Mouse (Mus musculus): ENCODE measurements around the gene Bola2. TPM values are rescaled to one million over a fixed set of nuclear protein-coding genes. Genes with fewer than 3 reads are reported as not detected.
A peak's percentile ranks its signal among the peaks of the same experiment; 100 is the strongest.
"Not testable (repeated sequence)": the region's sequence is repeated elsewhere in the genome, so short reads cannot be mapped to it uniquely, and the experiment has no call there.

The Bola2 gene
- total RNA-seq, 2 experiments from 2014 or later, result 43.0 to 49.7 TPM

DNA sequence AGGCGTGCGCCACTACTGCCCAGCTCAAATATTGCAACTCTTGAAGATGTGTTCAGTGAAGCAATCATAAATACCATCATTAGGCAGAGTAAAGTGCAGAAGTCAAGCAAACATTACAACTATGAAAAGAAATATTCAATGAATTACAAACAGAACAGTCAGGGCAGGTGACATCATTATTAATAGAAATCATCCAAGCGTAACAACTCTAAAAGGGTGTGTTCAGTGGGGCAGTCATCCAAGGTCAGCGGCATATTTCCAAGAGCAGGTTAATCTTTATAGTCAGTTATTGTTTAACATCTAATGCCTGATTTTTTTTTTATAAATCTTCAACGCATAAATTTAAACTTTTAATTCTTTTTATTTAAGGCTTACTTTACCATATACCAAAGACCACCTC lies 14.0 kb upstream of the Bola2 start:
- intact Hi-C loops (cut with DNase I), result no loop called here
- no peak for DNase-seq (ENCODE audit: low spot score)

- intact Hi-C loops (cut with DNase I); DNase-seq (ENCODE audit: low spot score): not testable (repeated sequence)
These were observed 7.0 kb upstream of the Bola2 start for GRCm38 (mm10) chr7:126688156-126688555.

- DNase-seq (ENCODE audit: low spot score), result no peak
- intact Hi-C loops (cut with DNase I), result no loop called here
These were observed 6.2 kb upstream of the Bola2 start for GRCm38 (mm10) chr7:126689021-126689420.

DNA sequence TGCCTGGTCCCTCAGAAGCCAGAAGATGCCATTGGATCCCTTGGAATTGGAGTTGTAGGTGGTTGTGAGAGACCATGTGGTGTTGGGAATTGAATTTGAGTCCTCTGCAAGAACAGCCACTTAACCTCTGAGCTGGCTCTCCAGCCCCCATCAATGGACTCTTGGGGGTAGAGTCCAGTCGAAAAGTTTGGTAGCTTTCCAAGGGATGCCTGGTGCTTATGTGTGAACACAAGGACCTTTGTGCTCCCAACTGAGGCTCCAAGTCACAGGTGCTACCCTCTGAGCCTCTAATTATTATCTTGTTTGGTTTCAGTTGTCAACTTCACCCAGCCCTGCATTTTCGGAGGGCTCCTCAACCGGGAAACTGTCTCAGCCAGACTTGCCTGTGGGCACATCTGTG lies 4.5 kb upstream of the Bola2 start:
- no peak for DNase-seq (ENCODE audit: low spot score)
- intact Hi-C loops (cut with DNase I), result no loop called here

DNA sequence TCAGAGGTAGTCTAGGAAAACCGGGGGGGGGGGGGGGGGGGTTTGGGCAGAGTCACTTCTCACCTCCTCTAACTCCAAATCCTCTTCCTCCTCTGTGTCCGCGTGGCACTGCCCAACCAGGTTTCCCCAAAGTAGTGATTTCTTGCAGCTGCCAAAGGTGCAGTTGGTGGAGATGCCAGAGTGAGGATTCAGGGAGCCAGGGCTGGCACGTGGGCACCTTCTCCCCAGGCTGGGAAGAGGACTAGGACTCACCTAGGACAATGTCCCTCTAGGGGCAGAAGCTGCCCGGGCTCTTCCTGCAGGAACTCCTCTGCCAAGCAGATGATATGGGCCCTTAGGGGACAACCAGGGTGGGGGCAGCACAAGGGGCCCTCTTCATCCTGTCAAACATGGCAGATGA lies 3.5 kb upstream of the Bola2 start:
- no peak for DNase-seq (ENCODE audit: low spot score)
- intact Hi-C loops (cut with DNase I), result loop anchor here (2.0 kb wide), 1 partner anchor 15 kb away; the partner anchor contains the start of gene Sult1a1

DNA sequence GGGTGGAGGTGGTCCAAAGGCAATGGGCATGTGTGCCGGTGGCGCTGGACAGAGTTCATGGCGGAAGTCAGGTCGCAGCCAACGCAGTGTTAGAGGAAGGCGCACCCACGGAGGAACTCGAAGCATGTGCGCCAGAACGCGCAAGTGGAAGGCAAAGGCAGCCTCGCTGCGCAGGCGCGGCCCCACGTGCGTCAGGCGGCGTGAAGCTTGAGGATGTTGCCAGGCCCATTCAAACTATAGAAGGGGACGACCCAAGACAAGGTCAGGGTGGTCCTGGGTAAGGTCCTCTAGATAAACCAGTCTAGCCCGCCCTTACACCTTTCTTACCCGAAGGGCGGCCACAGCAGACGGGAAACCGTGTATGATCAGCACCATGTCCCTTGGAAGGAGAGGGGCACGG lies 2.8 kb upstream of the Bola2 start:
- intact Hi-C loops (cut with DNase I), result loop anchor here (2.0 kb wide), 1 partner anchor 16 kb away; the partner anchor contains the start of gene Sult1a1

DNA sequence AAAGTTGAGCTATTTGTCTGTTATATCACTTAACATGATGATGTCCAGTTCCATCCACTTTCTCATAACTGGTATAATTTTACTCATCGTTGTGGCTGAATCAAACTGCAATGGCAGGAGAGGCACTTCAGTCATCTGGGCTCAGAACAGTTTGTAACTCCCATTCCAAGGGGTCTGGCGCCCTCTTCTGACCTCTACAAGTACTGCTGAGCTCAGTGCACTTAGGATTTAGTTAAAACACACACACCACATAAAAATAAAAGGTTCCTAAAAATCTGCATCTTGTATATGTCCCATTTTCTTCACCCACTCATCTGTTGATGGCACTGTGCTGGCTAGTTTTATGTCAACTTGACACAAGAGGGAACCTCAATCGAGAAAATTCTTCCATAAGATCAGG lies 1.9 kb upstream of the Bola2 start:
- intact Hi-C loops (cut with DNase I), result loop anchor here (1.0 to 2.0 kb wide), 2 partner anchors 16 to 50 kb away; partner anchors contain the start of gene Sult1a1

More for the DNA sequence above, 2.8 kb upstream of the Bola2 start:
- DNase-seq (ENCODE audit: low spot score), result no peak

GRCm38 (mm10) chr7:126693781-126694180 lies 1.4 kb upstream of the Bola2 start:
- no peak for DNase-seq (ENCODE audit: low spot score)
- intact Hi-C loops (cut with DNase I), result loop anchor here (1.0 to 2.0 kb wide), 2 partner anchors 17 to 50 kb away; partner anchors contain the start of gene Sult1a1

More for the DNA sequence above, 1.9 kb upstream of the Bola2 start:
- DNase-seq (ENCODE audit: low spot score), result no peak

DNA sequence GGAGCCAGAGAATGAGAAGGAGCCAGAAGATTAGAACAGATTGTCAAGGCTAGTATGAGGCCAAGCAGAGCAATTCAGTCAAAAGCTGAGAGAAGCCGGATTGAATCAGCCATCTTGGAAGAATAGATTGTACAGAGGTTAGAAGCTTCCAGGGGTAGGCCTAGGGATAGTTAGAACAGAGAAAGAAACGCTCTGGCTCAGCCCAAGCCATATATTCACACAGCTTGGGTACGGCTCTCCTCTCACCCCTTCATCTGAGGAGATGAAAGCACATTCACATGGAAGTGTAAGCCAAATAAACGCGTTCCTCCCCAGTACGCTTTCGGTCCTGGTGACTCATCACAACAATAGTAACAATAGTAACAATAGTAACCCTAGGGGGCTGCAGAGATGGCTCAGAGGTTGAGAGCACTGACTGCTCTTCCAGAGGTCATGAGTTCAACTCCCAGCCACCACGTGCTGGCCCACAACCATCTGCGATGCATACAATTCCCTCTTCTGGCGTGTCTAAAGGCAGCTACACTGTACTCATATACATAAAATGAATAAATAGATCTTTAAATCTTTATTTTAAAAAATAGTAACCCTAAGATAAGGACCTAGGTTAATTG lies 655 bp upstream of the Bola2 start:
- DNase-seq (ENCODE audit: low spot score), result no peak
- intact Hi-C loops (cut with DNase I), result no loop called here

- peak; percentile 94 for DNase-seq (ENCODE audit: low spot score)
- intact Hi-C loops (cut with DNase I), result no loop called here
These were observed 518 bp downstream of the Bola2 start, which contains the start of gene Slx1b for GRCm38 (mm10) chr7:126695631-126696207. Gene Slx1b, minus strand, starts transcription at chr7:126695784.

GRCm38 (mm10) chr7:126696303-126696702 lies 1.1 kb downstream of the Bola2 start:
- no peak for DNase-seq (ENCODE audit: low spot score)
- intact Hi-C loops (cut with DNase I), result no loop called here

GRCm38 (mm10) chr7:126696886-126697285 lies 1.7 kb downstream of the Bola2 start:
- no peak for DNase-seq (ENCODE audit: low spot score)
- intact Hi-C loops (cut with DNase I), result no loop called here

- intact Hi-C loops (cut with DNase I), result no loop called here
- DNase-seq (ENCODE audit: low spot score), result no peak
These were observed 2.6 kb downstream of the Bola2 start for GRCm38 (mm10) chr7:126697838-126698237.

DNA sequence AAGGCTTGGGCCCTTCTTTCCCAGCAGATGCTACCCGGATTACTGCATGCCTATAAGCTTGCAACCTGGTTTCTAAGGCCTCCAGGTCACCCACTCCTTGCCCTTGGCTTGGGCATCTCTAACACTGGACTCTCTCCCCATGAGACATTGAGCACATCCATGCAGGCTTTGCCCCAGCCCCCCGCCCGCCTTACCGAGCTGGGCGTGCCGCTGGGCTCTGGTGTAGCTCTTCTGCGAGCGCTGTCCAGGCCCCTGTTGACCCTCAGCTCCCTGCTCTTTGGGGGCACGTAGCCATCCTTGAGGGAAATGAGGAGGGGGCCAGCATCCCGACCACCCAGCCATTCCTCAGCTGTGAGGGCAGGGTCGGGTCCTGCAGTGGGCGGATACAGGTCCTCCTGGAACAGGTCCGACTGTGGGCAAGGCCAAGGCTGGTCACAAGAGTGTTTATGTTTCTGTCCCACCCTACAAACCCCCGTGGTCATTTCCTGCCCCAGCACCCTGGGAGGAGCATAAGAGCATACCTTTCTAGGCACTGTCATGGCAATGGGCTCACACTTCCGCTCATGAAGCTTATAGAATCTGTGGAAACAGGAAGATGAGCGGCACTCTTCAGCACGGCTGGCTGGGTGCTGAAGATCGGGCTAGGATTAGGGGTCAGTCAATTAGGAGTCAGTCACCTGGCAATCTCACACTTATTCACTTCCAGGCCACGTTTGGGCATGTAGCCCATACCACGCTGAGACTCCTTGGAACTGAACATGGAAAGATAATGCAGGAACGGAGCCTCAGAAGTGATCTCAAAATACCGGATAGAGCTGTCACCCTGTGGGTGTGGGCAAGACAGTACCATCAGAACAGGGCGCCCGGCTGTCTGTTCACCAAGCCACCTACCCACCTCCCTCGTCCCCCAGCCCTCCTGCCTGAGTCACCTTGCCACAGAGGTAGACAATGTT lies 5.1 kb downstream of the Bola2 start:
- intact Hi-C loops (cut with DNase I), result loop anchor here (2.0 to 5.0 kb wide), 3 partner anchors 47 to 218 kb away; no protein-coding TSS in a partner anchor
- DNase-seq (ENCODE audit: low spot score), result no peak

- DNase-seq (ENCODE audit: low spot score), result peak; percentile 62
- intact Hi-C loops (cut with DNase I), result loop anchor here (2.0 to 5.0 kb wide), 3 partner anchors 46 to 219 kb away; no protein-coding TSS in a partner anchor
These were observed 5.9 kb downstream of the Bola2 start for GRCm38 (mm10) chr7:126701070-126701469.

DNA sequence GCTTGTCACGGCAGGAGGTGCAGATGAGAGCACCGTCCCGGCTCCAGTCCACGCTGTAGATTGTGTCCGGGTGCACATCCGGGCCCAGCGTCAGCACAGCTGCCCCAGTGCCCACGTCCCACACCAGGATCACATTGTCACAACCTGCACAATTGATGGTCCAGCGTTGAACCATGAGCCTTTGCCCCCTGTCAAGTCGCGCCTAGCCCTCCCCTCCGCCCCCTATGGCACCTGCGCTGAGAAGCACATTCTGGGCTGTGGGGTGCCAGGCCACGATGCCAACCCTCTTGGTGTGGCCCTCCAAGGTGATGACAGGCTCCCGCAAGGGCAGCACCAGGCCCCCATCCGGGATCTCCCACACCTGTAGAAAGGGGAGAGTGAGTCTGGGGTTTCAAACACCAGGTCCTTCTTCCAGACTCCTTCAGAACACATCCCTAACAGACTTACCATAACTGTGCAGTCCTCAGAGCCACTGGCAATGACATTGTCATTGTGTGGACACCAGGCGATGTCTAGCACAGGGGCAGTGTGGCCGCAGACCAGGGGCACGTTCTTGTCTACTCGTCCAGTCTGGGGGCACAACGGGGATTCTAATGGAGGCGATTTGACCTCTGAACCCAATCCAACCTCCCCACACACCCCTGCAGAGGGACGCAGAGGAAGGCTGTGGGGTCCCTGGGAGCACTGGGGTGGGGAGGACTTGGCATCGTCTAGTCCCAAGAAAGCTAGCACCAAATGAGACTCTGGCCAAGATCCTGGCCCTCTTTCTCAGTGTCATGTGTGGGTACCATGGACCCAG lies 6.6 kb downstream of the Bola2 start:
- DNase-seq (ENCODE audit: low spot score), result no peak
- intact Hi-C loops (cut with DNase I), result loop anchor here (2.0 to 5.0 kb wide), 3 partner anchors 46 to 219 kb away; no protein-coding TSS in a partner anchor

DNA sequence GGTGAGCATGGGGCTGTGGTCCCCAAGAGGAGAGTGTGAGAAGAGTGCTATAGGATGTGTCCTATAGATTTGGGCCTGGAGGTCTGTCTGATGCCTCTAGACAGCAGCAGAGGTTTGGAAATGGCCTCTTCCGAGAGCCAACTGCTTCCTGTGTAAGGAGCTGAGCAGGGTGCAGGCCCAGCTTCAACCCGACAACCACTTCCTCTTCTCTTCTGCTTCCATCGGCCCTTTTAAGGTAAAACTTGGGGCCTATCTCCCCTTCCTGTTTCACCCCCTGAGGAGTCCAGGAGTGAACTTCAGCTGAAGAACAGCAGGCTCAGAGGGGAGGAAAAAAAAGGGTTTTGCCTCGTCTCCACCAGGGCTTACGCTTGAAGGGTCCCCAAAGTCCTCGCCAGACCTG lies 7.2 kb downstream of the Bola2 start:
- intact Hi-C loops (cut with DNase I), result loop anchor here (5.0 kb wide), 2 partner anchors 45 to 220 kb away; no protein-coding TSS in a partner anchor

GRCm38 (mm10) chr7:126702861-126703756 lies 7.9 kb downstream of the Bola2 start:
- DNase-seq (ENCODE audit: low spot score), result no peak
- intact Hi-C loops (cut with DNase I), result loop anchor here (5.0 kb wide), 2 partner anchors 44 to 221 kb away; no protein-coding TSS in a partner anchor

More for the DNA sequence above, 7.2 kb downstream of the Bola2 start:
- DNase-seq (ENCODE audit: low spot score), result no peak
